Mouse (Mus musculus) ES-Bruce4 (cell line): ENCODE measurements at regions not wholly inside any gene's neighbourhood (a gene's known extent, or its start where the extent isn't known, plus 50 kb on each side); places are given as distances from the start of the nearest gene placed in this dataset.
"Not testable (repeated sequence)": the region's sequence is repeated elsewhere in the genome, so short reads cannot be mapped to it uniquely, and the experiment has no call there.

Experiments
- H3K27ac ChIP-seq: 2 replicates; pipeline ENCODE4 v1.5.1; 2012; ENCODE audit warnings: low read length, inconsistent platforms; ENCODE audit not compliant: insufficient read depth
- H3K27me3 ChIP-seq: 2 replicates; pipeline ENCODE4 v1.6.1; 2012; ENCODE audit warnings: mild to moderate bottlenecking, low read length, inconsistent platforms; ENCODE audit not compliant: control insufficient read depth, poor library complexity, insufficient read depth, severe bottlenecking
- H3K36me3 ChIP-seq: 2 replicates; pipeline ENCODE4 v1.6.1; 2012; ENCODE audit warnings: inconsistent platforms, mild to moderate bottlenecking, low read length, moderate library complexity; ENCODE audit not compliant: control insufficient read depth, poor library complexity, insufficient read depth, severe bottlenecking
- H3K4me1 ChIP-seq: one replicate; pipeline ENCODE4 v1.8.1; 2011; ENCODE audit warnings: low read length; ENCODE audit not compliant: control insufficient read depth, insufficient read depth
- H3K4me3 ChIP-seq: 2 replicates; pipeline ENCODE4 v1.5.1; 2011; ENCODE audit warnings: low read depth, mild to moderate bottlenecking, low read length
- H3K9ac ChIP-seq: 2 replicates; pipeline ENCODE4 v1.6.1; 2012; ENCODE audit warnings: low read depth, mild to moderate bottlenecking, inconsistent platforms; ENCODE audit not compliant: poor library complexity, severe bottlenecking
- H3K9me3 ChIP-seq: replicated peaks from 2 replicates; pipeline ENCODE4 v1.6.1; 2012; ENCODE audit warnings: mild to moderate bottlenecking, low read length, inconsistent platforms; ENCODE audit not compliant: control insufficient read depth, poor library complexity, insufficient read depth, severe bottlenecking
- CTCF ChIP-seq: IDR thresholded peaks from one replicate; pipeline ENCODE4 v1.8.1; 2011; ENCODE audit warnings: low read depth, low read length
- EP300 ChIP-seq: IDR thresholded peaks from 2 replicates; pipeline ENCODE4 v1.6.1; 2011; ENCODE audit warnings: low read depth, low read length; ENCODE audit not compliant: insufficient read depth
- POLR2A ChIP-seq: IDR thresholded peaks from one replicate; pipeline ENCODE4 v1.8.1; 2011; ENCODE audit warnings: low read length; ENCODE audit not compliant: insufficient read depth

DNA sequence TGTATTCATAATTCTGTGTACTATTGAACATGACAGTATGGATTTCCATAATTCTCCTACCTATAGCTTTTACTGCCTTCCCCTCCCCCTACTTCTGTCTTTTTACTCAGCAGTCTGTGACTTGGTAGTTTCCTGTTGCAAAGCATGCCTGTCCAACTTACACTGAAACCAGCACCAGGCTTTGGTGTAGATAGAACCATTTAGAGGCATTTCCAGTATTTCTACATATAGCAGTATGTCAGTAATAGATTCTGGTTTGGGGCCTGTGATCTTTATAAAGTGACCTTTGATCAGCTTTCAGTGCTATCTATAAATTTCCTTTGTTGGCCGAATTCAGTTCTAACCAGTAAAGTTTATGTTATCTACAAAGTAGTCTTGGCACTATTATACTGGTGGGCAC is 54.8 kb upstream of the Tnfrsf8 start:
- Histone ChIP-seq H3K9me3 (no peaks in the 10 kb centered on the region; the same call in 1 of the 2 replicates), H3K4me1 (no peaks in the 10 kb centered on the region), H3K36me3 (no peaks in the 10 kb centered on the region), H3K4me3 (no peak overlapping the region), H3K9ac (no peak overlapping the region), H3K27me3 (no peaks in the 10 kb centered on the region), H3K27ac (no peak overlapping the region)
- TF ChIP-seq POLR2A: no peak
- no peak for TF ChIP-seq EP300

DNA sequence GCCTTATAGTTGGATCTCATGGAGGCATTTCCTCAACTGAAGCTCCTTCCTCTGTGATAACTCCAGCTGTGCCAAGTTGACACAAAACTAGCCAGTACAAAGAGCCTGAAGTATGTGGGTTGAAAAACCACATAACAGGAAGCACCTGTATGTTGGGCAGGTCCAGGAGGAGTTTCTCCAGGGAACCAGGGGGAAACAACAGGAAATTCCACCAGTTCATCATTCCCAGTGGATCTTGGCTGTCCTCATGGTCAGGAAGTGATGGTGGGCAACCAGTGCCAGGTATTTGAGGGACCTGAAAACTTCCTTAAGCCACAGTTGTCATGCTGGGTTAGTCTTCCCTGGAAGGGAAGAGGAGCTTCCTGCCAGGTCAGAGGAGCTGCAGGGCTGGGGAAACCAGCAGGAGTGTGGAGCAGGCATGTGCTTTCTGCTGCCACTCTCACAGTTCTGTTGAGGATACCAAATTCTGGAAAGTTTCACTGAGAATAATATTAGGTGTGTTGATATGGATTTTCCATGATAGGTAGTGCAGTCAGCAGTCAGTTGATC is 52.4 kb upstream of the Tnfrsf8 start:
- TF ChIP-seq POLR2A: no peak
- no peak for TF ChIP-seq CTCF
- TF ChIP-seq EP300: no peak
- no peaks in the 10 kb centered on the region for H3K9me3 ChIP-seq
- no peak overlapping the region for H3K9ac ChIP-seq

DNA sequence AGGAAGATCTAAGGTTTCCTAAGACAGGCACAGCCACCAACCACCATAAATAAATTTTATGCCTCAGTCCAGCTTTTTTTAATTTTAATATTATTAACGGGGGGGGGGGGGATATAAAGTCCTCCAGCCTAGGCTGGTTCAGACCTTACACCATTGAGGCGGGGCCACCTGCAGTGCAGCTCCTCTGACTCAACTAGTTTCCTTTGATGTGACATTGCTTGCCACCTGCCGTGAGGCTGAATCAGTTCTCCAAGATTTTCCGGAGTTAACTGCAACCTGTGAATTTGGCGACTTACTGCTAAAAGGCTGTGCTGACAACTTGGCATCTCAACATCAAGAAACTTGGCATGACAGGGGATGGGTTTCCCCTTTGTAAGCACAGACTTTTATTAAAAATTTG is 51.3 kb upstream of the Tnfrsf8 start:
- H3K27me3 ChIP-seq: no peaks in the 10 kb centered on the region
- no peak overlapping the region for H3K9ac ChIP-seq
- H3K9me3 ChIP-seq: no peaks in the 10 kb centered on the region
- H3K27ac ChIP-seq: peak overlapping the region; percentile 67; the same call in 1 of the 2 replicates
- no peaks in the 10 kb centered on the region for H3K36me3 ChIP-seq
- no peak for TF ChIP-seq POLR2A
- TF ChIP-seq EP300: 0 out of 2 replicates have a peak, but pooled peaks have one; percentile 23
- H3K4me1 ChIP-seq: no peaks in the 10 kb centered on the region
- no peak overlapping the region for H3K4me3 ChIP-seq

More for the DNA sequence above, 52.4 kb upstream of the Tnfrsf8 start:
- no peaks in the 10 kb centered on the region for H3K27me3 ChIP-seq
- no peak overlapping the region for H3K27ac ChIP-seq
- H3K4me1 ChIP-seq: no peaks in the 10 kb centered on the region
- no peaks in the 10 kb centered on the region for H3K36me3 ChIP-seq
- H3K4me3 ChIP-seq: no peak overlapping the region

DNA sequence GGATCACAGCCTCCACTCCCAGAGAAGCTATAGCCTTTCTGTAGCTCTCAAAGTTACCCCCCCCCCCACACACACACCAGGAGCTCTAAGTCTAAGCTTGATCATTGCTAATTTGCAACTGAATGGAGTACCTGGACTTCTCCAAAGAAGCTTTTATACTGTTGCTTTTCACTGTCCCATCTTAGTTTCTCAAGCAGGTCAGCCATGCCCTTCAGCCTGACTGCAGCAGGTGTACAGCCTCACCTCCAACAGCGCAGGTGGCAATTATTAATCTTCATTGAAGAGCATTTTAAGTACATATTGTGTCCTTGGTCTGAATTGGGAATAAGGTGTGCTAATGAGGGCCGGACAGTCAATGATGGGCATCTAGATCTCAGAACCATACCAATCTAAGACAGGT is 50.8 kb upstream of the Tnfrsf8 start:
- not testable (repeated sequence) for H3K27me3 ChIP-seq, H3K9ac ChIP-seq, H3K4me1 ChIP-seq, H3K36me3 ChIP-seq, H3K9me3 ChIP-seq, H3K4me3 ChIP-seq
- TF ChIP-seq EP300: peak; percentile 58; the same call in 1 of the 2 replicates
- H3K27ac ChIP-seq: peak overlapping the region; percentile 67
